Mouse (Mus musculus): ENCODE data around the gene Snx27. TPM values are rescaled to one million over a fixed set of nuclear protein-coding genes. Genes with fewer than 3 reads are reported as not detected.

Snx27 gene
- polyA plus RNA-seq, 1 experiment from 2014 or later = 71.8 TPM

- H3K4me1 ChIP-seq (ENCODE audit: control insufficient read depth, insufficient read depth, low read length) = peaks cover 12% of the 10 kb centered on the region
- no peak overlapping the region for H3K9ac ChIP-seq (replicated peaks; ENCODE audit: low read depth, low read length)
- H3K4me2 ChIP-seq (ENCODE audit: low read depth, low read length) = no peak overlapping the region
- no peaks in the 10 kb centered on the region for H3K36me3 ChIP-seq (ENCODE audit: control insufficient read depth, insufficient read depth, low read length)
- WGBS = 93% methylated on average over 2 of the region's 2 CpGs
- no peaks in the 10 kb centered on the region for H3K9me3 ChIP-seq (ENCODE audit: control insufficient read depth, low read length)
- ATAC-seq (ENCODE audit: low read depth) = no peak
- H3K27ac ChIP-seq (ENCODE audit: low read depth, low read length) = no peak overlapping the region
- no peaks in the 10 kb centered on the region for H3K27me3 ChIP-seq (ENCODE audit: control insufficient read depth, insufficient read depth, low read length)
- H3K4me3 ChIP-seq (ENCODE audit: low read depth, low read length) = no peak overlapping the region
These were observed 122.7 kb downstream of the Snx27 start for GRCm38 (mm10) chr3:94459834-94460233.

- H3K27me3 ChIP-seq (ENCODE audit: control insufficient read depth, insufficient read depth, low read length) = no peaks in the 10 kb centered on the region
- peak overlapping the region; percentile 33; the same call in 1 of the 2 replicates for H3K4me2 ChIP-seq (ENCODE audit: low read depth, low read length)
- ATAC-seq (ENCODE audit: low read depth) = peak; percentile 50; the same call in 1 of the 2 replicates
- H3K9me3 ChIP-seq (ENCODE audit: control insufficient read depth, low read length) = no peaks in the 10 kb centered on the region
- 74% methylated on average over 3 of the region's 3 CpGs for WGBS
- no peaks in the 10 kb centered on the region for H3K4me1 ChIP-seq (ENCODE audit: control insufficient read depth, insufficient read depth, low read length)
- no peaks in the 10 kb centered on the region for H3K36me3 ChIP-seq (ENCODE audit: control insufficient read depth, insufficient read depth, low read length)
- no peak overlapping the region for H3K27ac ChIP-seq (ENCODE audit: low read depth, low read length)
- H3K9ac ChIP-seq (replicated peaks; ENCODE audit: low read depth, low read length) = peak overlapping the region; percentile 16; the same call in 1 of the 2 replicates
- peak overlapping the region; percentile 30; the same call in 1 of the 2 replicates for H3K4me3 ChIP-seq (ENCODE audit: low read depth, low read length)
These were observed 125.5 kb downstream of the Snx27 start for GRCm38 (mm10) chr3:94457055-94457454.

- ATAC-seq (ENCODE audit: low read depth) = peak; percentile 95
- no peaks in the 10 kb centered on the region for H3K9me3 ChIP-seq (ENCODE audit: control insufficient read depth, low read length)
- H3K27me3 ChIP-seq (ENCODE audit: control insufficient read depth, insufficient read depth, low read length) = no peaks in the 10 kb centered on the region
- peak overlapping the region; percentile 33; the same call in 1 of the 2 replicates for H3K4me2 ChIP-seq (ENCODE audit: low read depth, low read length)
- H3K9ac ChIP-seq (replicated peaks; ENCODE audit: low read depth, low read length) = peak overlapping the region; percentile 16; the same call in 1 of the 2 replicates
- WGBS = 2% methylated on average over 12 of the region's 12 CpGs
- peak overlapping the region; percentile 30 for H3K4me3 ChIP-seq (ENCODE audit: low read depth, low read length)
- H3K4me1 ChIP-seq (ENCODE audit: control insufficient read depth, insufficient read depth, low read length) = no peaks in the 10 kb centered on the region
- no peak overlapping the region for H3K27ac ChIP-seq (ENCODE audit: low read depth, low read length)
- no peaks in the 10 kb centered on the region for H3K36me3 ChIP-seq (ENCODE audit: control insufficient read depth, insufficient read depth, low read length)
These were observed 126.0 kb downstream of the Snx27 start for GRCm38 (mm10) chr3:94456529-94457000.

GRCm38 (mm10) chr3:94449377-94449776 lies 133.1 kb downstream of the Snx27 start:
- Histone ChIP-seq H3K27ac (ENCODE audit: low read depth, low read length) (no peak overlapping the region), H3K9me3 (ENCODE audit: control insufficient read depth, low read length) (no peaks in the 10 kb centered on the region), H3K9ac (replicated peaks; ENCODE audit: low read depth, low read length) (no peak overlapping the region), H3K4me1 (ENCODE audit: control insufficient read depth, insufficient read depth, low read length) (no peaks in the 10 kb centered on the region), H3K4me3 (ENCODE audit: low read depth, low read length) (no peak overlapping the region), H3K27me3 (ENCODE audit: control insufficient read depth, insufficient read depth, low read length) (no peaks in the 10 kb centered on the region), H3K36me3 (ENCODE audit: control insufficient read depth, insufficient read depth, low read length) (peaks cover 24% of the 10 kb centered on the region), H3K4me2 (ENCODE audit: low read depth, low read length) (no peak overlapping the region)
- WGBS = 94% methylated on average over 2 of the region's 2 CpGs
- no peak for ATAC-seq (ENCODE audit: low read depth)

Other genes starting within 250 kb of the Snx27 start
- gene Them5, start 240.6 kb downstream of the Snx27 start, polyA plus RNA-seq (2014; fragmentation: Nextera tagmentation; extraction: Ambion mirVana) = 0.22 TPM in 1 of 2 replicates, not detected in the other
- gene C2cd4d, start 220.3 kb downstream of the Snx27 start, polyA plus RNA-seq (2014; fragmentation: Nextera tagmentation; extraction: Ambion mirVana) = 3.9 and 4.3 TPM in 2 replicates
- gene Rorc, start 209.9 kb downstream of the Snx27 start, polyA plus RNA-seq (2014; fragmentation: Nextera tagmentation; extraction: Ambion mirVana) = 0.24 and 0.49 TPM in 2 replicates
- gene Lingo4, start 184.2 kb downstream of the Snx27 start, polyA plus RNA-seq (2014; fragmentation: Nextera tagmentation; extraction: Ambion mirVana) = 1.3 and 1.4 TPM in 2 replicates
- gene Tdrkh, start 169.4 kb downstream of the Snx27 start, polyA plus RNA-seq (2014; fragmentation: Nextera tagmentation; extraction: Ambion mirVana) = 51.5 and 52.5 TPM in 2 replicates
- gene Mrpl9, start 139.4 kb downstream of the Snx27 start, polyA plus RNA-seq (2014; fragmentation: Nextera tagmentation; extraction: Ambion mirVana) = 59.5 and 64.1 TPM in 2 replicates
- 0.76 and 1.7 TPM in 2 replicates for gene Oaz3, start 138.8 kb downstream of the Snx27 start, polyA plus RNA-seq (2014; fragmentation: Nextera tagmentation; extraction: Ambion mirVana)
- 232 and 319 TPM in 2 replicates for gene Celf3, start 104.4 kb downstream of the Snx27 start, polyA plus RNA-seq (2014; fragmentation: Nextera tagmentation; extraction: Ambion mirVana)
- gene Riiad1, start 102.4 kb downstream of the Snx27 start, polyA plus RNA-seq (2014; fragmentation: Nextera tagmentation; extraction: Ambion mirVana) = 14.6 and 17.5 TPM in 2 replicates
- gene Gm10972, start 60.4 kb upstream of the Snx27 start, polyA plus RNA-seq (2014; fragmentation: Nextera tagmentation; extraction: Ambion mirVana) = not detected in 2 replicates
- gene Tuft1, start 76.2 kb upstream of the Snx27 start, polyA plus RNA-seq (2014; fragmentation: Nextera tagmentation; extraction: Ambion mirVana) = 4.2 and 5.8 TPM in 2 replicates
- gene Selenbp2, start 110.8 kb upstream of the Snx27 start, polyA plus RNA-seq (2014; fragmentation: Nextera tagmentation; extraction: Ambion mirVana) = 0.78 TPM in 1 of 2 replicates, not detected in the other
- 8.9 and 11.6 TPM in 2 replicates for gene Cgn, start 203.8 kb upstream of the Snx27 start, polyA plus RNA-seq (2014; fragmentation: Nextera tagmentation; extraction: Ambion mirVana)

Measured in neural tube, embryonic 14.5 days (tissue).